Mouse (Mus musculus) gastrocnemius, adult 2 months (tissue): ENCODE measurements around the gene Bsnd. TPM values are rescaled to one million over a fixed set of nuclear protein-coding genes. Genes with fewer than 3 reads are reported as not detected.
A peak's percentile ranks its signal among the peaks of the same experiment; 100 is the strongest.

Source experiments
- DNase-seq: peaks from one replicate; pipeline ENCODE4 v3.0.0; 2022
- H3K27ac ChIP-seq: fragments of 200-600 bp; 2 replicates; pipeline ENCODE4 v1.8.1; 2022; ENCODE audit warnings: mild to moderate bottlenecking
- H3K4me3 ChIP-seq: fragments of 200-600 bp; 2 replicates; pipeline ENCODE4 v1.8.1; 2022; ENCODE audit warnings: mild to moderate bottlenecking, moderate library complexity
- CTCF ChIP-seq: fragments of 200-600 bp; IDR thresholded peaks from 2 replicates; pipeline ENCODE4 v1.8.1; 2022; ENCODE audit warnings: antibody characterized with exemption, mild to moderate bottlenecking, moderate library complexity
- intact Hi-C: fragments of 180-260 bp; cut with DNase I; formaldehyde crosslinking; loops from one replicate; pipeline ENCODE4 v1.15.1; 2025
- long read RNA-seq, 2 experiments: library from polyadenylated mRNA; stranded (forward); transcript quantifications; one replicate each; pipeline ENCODE4 v2.0.0; 2021
- total RNA-seq, 2 experiments: library from RNA; stranded (reverse); gene quantifications; 2 replicates each; pipeline ENCODE4 v1.2.3; 2021

Bsnd gene
- not detected for total RNA-seq
- long read RNA-seq, experiment 1, partial matches to known transcripts = 0 of 1 reads
- long read RNA-seq, experiment 1, other reads (novel, unspliced or antisense) = 0 of 1 reads
- long read RNA-seq, experiment 2 = 0 reads

GRCm38 (mm10) chr4:106492116-106492515 is at the start of gene Bsnd:
Gene Bsnd, minus strand, starts transcription at chr4:106492283.
- no peak for DNase-seq
- no peak for TF ChIP-seq CTCF
- no peak within 1 kb of the TSS for H3K4me3 ChIP-seq
- intact Hi-C loops = no loop called here
- no peak within 1 kb of the TSS for H3K27ac ChIP-seq

- intact Hi-C loops = no loop called here
- DNase-seq = no peak
- H3K4me3 ChIP-seq = no peak overlapping the region
- no peak for TF ChIP-seq CTCF
- H3K27ac ChIP-seq = no peak overlapping the region
Measured at GRCm38 (mm10) chr4:106541491-106541890, 49.4 kb upstream of the Bsnd start.

GRCm38 (mm10) chr4:106539756-106540155 is 47.7 kb upstream of the Bsnd start:
- intact Hi-C loops = no loop called here
- H3K27ac ChIP-seq = no peak overlapping the region
- no peak for DNase-seq
- no peak for TF ChIP-seq CTCF
- no peak overlapping the region for H3K4me3 ChIP-seq

GRCm38 (mm10) chr4:106534256-106534655 is 42.2 kb upstream of the Bsnd start:
- no peak for TF ChIP-seq CTCF
- H3K27ac ChIP-seq = no peak overlapping the region
- H3K4me3 ChIP-seq = no peak overlapping the region
- no peak for DNase-seq
- intact Hi-C loops = no loop called here

- peak; percentile 2; the same call in 1 of the 2 replicates for TF ChIP-seq CTCF
- Histone ChIP-seq H3K4me3 (no peak overlapping the region), H3K27ac (no peak overlapping the region)
- intact Hi-C loops = no loop called here
- DNase-seq = no peak
Measured at GRCm38 (mm10) chr4:106533421-106534080, 41.5 kb upstream of the Bsnd start.

GRCm38 (mm10) chr4:106530113-106530482 is 38.0 kb upstream of the Bsnd start:
- TF ChIP-seq CTCF = no peak
- Histone ChIP-seq H3K4me3 (no peak overlapping the region), H3K27ac (no peak overlapping the region)
- intact Hi-C loops = loop anchor here (1.0 kb wide), 1 partner anchor 56 kb away; no protein-coding TSS in a partner anchor
- no peak for DNase-seq

- peak overlapping the region; percentile 56 for H3K4me3 ChIP-seq
- no peak overlapping the region for H3K27ac ChIP-seq
- no peak; the same call in 1 of the 2 replicates for TF ChIP-seq CTCF
- intact Hi-C loops = loop anchor here (1.0 kb wide), 1 partner anchor 55 kb away; no protein-coding TSS in a partner anchor
- DNase-seq = peak; percentile 92
Measured at GRCm38 (mm10) chr4:106529375-106530112, 37.5 kb upstream of the Bsnd start.

- DNase-seq = no peak
- Histone ChIP-seq H3K27ac (no peak overlapping the region), H3K4me3 (no peak overlapping the region)
- intact Hi-C loops = no loop called here
- TF ChIP-seq CTCF = peak; percentile 7; the same call in 1 of the 2 replicates
Measured at GRCm38 (mm10) chr4:106527856-106528547, 35.9 kb upstream of the Bsnd start.

GRCm38 (mm10) chr4:106525001-106525400 is 32.9 kb upstream of the Bsnd start:
- no peak overlapping the region for H3K27ac ChIP-seq
- no peak for DNase-seq
- intact Hi-C loops = no loop called here
- H3K4me3 ChIP-seq = no peak overlapping the region
- no peak for TF ChIP-seq CTCF

- TF ChIP-seq CTCF = no peak
- Histone ChIP-seq H3K4me3 (no peak overlapping the region), H3K27ac (no peak overlapping the region)
- intact Hi-C loops = no loop called here
- DNase-seq = no peak
Measured at GRCm38 (mm10) chr4:106524131-106524530, 32.0 kb upstream of the Bsnd start.

GRCm38 (mm10) chr4:106522547-106522946 is 30.5 kb upstream of the Bsnd start:
- TF ChIP-seq CTCF = no peak
- Histone ChIP-seq H3K4me3 (no peak overlapping the region), H3K27ac (no peak overlapping the region)
- no peak for DNase-seq
- intact Hi-C loops = no loop called here

GRCm38 (mm10) chr4:106514606-106515005 is 22.5 kb upstream of the Bsnd start:
- H3K4me3 ChIP-seq = no peak overlapping the region
- intact Hi-C loops = no loop called here
- no peak for DNase-seq
- no peak for TF ChIP-seq CTCF
- no peak overlapping the region for H3K27ac ChIP-seq

- no peak for TF ChIP-seq CTCF
- intact Hi-C loops = no loop called here
- no peak overlapping the region for H3K4me3 ChIP-seq
- no peak overlapping the region for H3K27ac ChIP-seq
- DNase-seq = no peak
Measured at GRCm38 (mm10) chr4:106509888-106510287, 17.8 kb upstream of the Bsnd start.
